Mouse (Mus musculus): ENCODE data around the gene Ank2.

DNA sequence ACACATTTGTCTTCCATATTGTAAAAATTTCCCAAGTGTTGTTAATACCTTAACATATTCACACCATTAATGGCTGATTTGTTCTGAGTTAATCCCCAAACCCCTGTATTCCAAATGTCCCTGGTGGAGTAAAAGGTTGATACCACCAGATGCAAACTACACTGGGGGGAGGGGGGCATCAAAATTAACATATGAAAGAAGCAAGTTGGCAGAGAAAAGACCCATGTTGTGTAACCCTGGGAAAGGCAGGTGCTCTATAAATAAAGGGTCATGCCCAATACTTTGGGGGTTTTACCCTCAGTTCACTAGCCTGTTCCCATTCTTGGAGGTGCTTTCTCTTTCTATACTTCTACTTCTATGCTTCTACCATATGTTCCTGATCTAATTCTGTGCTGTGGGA, 198.4 kb downstream of the Ank2 start:
- TF ChIP-seq GATA1 (IDR thresholded peaks at IDR 0.05; ENCODE audit: borderline replicate concordance, low read length) (no peak), FLI1 (IDR thresholded peaks at IDR 0.05; ENCODE audit: low read length) (no peak)
